8 mouse cellular contexts compared by ENCODE assay signal in genomic region chr11:3503755-3504693, GRCm38 (mm10). TPM values are rescaled to one million over a fixed set of nuclear protein-coding genes. Genes with fewer than 3 reads are reported as not detected.
DNase-seq lines count a peak whose midpoint lies in the region; ATAC-seq and TF ChIP-seq lines count a peak whose summit lies in the region.

No protein-coding gene starts in this region.

- no peaks in the 10 kb centered on the region for H3K9me3 ChIP-seq in kidney, embryonic 14.5 days (ENCODE audit: control insufficient read depth, low read length)
- no peaks in the 10 kb centered on the region for H3K9me3 ChIP-seq in intestine, postnatal 0 days (ENCODE audit: control insufficient read depth)

- H3K27ac ChIP-seq in kidney, embryonic 14.5 days (ENCODE audit: low read depth, low read length): no peak overlapping the region
- peak overlapping the region; percentile 12; the same call in 1 of the 2 replicates for H3K27ac ChIP-seq in bone marrow, adult 2 months (ENCODE audit: control insufficient read depth, insufficient read depth, low read depth, low read length, poor library complexity)
- peak overlapping the region; percentile 46 for H3K27ac ChIP-seq in intestine, postnatal 0 days (ENCODE audit: low read depth, low read length)

- DNase-seq in cerebellum, adult 9-11 months: peak; percentile 64
- DNase-seq in cerebellum, postnatal 14 days: no peak
- DNase-seq in kidney, postnatal 10 days: no peak
- DNase-seq in thymus, adult 18-20 months: no peak

- no peak for TF ChIP-seq POLR2A in bone marrow, adult 2 months (IDR thresholded peaks at IDR 0.05; ENCODE audit: borderline replicate concordance, control insufficient read depth, low read depth, low read length)

- H3K4me3 ChIP-seq in kidney, embryonic 14.5 days (ENCODE audit: low read length): no peak overlapping the region
- H3K4me3 ChIP-seq in bone marrow, adult 2 months (replicated peaks; ENCODE audit: control insufficient read depth, low read depth, low read length): peak overlapping the region; percentile 59
- peak overlapping the region; percentile 46 for H3K4me3 ChIP-seq in intestine, postnatal 0 days (ENCODE audit: low read depth, low read length)

- no peak for ATAC-seq in kidney, embryonic 14.5 days (ENCODE audit: low FRiP score, low TSS enrichment)
- ATAC-seq in intestine, postnatal 0 days: 0 out of 2 replicates have a peak, but pooled peaks have one; percentile 2
- ATAC-seq in monocyte, adult 5-6 weeks (replicated peaks; ENCODE audit: insufficient number of reproducible peaks, low FRiP score, low TSS enrichment, poor library complexity, severe bottlenecking): no peak

- H3K27me3 ChIP-seq in kidney, embryonic 14.5 days (ENCODE audit: control insufficient read depth, insufficient read depth, low read length): no peaks in the 10 kb centered on the region
- H3K27me3 ChIP-seq in intestine, postnatal 0 days (replicated peaks; ENCODE audit: control insufficient read depth, insufficient read depth, low read length): no peaks in the 10 kb centered on the region

- 0 out of 2 replicates have a peak overlapping the region, but pooled peaks have one; percentile 1 for H3K4me2 ChIP-seq in kidney, embryonic 14.5 days (replicated peaks; ENCODE audit: low read depth, low read length)
- H3K4me2 ChIP-seq in intestine, postnatal 0 days (replicated peaks; ENCODE audit: low read depth): peak overlapping the region; percentile 76

- TF ChIP-seq CTCF in bone marrow, adult 2 months (IDR thresholded peaks at IDR 0.05; ENCODE audit: control insufficient read depth, insufficient read depth, low read length): no peak
- no peak for TF ChIP-seq CTCF in intestine, postnatal 0 days (IDR thresholded peaks at IDR 0.05; ENCODE audit: low read depth)

- H3K9ac ChIP-seq in kidney, embryonic 14.5 days (ENCODE audit: low read depth, low read length): no peak overlapping the region
- peak overlapping the region; percentile 57 for H3K9ac ChIP-seq in intestine, postnatal 0 days (ENCODE audit: low read depth, low read length)

- no peaks in the 10 kb centered on the region for H3K4me1 ChIP-seq in kidney, embryonic 14.5 days (ENCODE audit: control insufficient read depth, insufficient read depth, low read length)
- peaks cover 1% of the 10 kb centered on the region for H3K4me1 ChIP-seq in bone marrow, adult 2 months (ENCODE audit: control insufficient read depth, insufficient read depth, low read length)
- peaks cover 6% of the 10 kb centered on the region; the same call in 1 of the 2 replicates for H3K4me1 ChIP-seq in intestine, postnatal 0 days (replicated peaks; ENCODE audit: control insufficient read depth, insufficient read depth, low read length)

- H3K36me3 ChIP-seq in kidney, embryonic 14.5 days (ENCODE audit: control insufficient read depth, insufficient read depth, low read length): no peaks in the 10 kb centered on the region
- 0 out of 2 replicates have a peak, but pooled peaks cover 11% of the 10 kb centered on the region for H3K36me3 ChIP-seq in intestine, postnatal 0 days (ENCODE audit: control insufficient read depth, insufficient read depth)

- WGBS in kidney, embryonic 14.5 days: 62% methylated on average over 11 of the region's 11 CpGs
- whole genome bisulfite sequencing in bone marrow, adult 2 months: 72% methylated on average over 11 of the region's 11 CpGs
- 34% methylated on average over 11 of the region's 11 CpGs for WGBS in intestine, postnatal 0 days

RNA-seq across cellular contexts. Expression of gene Inpp5j, which starts 0.6 kb away (rescaled TPM):
- polyA plus RNA-seq in kidney, embryonic 14.5 days (2014; fragmentation: Nextera tagmentation; extraction: Ambion mirVana): 0.40 and 0.61 TPM in 2 replicates
- 1.2 and 3.3 TPM in 2 replicates for polyA plus RNA-seq in bone marrow, adult 2 months (2011; ENCODE audit: insufficient read depth, insufficient read length, low replicate concordance, missing spikeins)
- polyA plus RNA-seq in intestine, postnatal 0 days (2015; fragmentation: Nextera tagmentation; extraction: Ambion mirVana): 6.8 and 6.9 TPM in 2 replicates
- total RNA-seq in monocyte, adult 5-6 weeks (2017): 0.68 to 5.5 TPM (median 2.3 TPM) in 3 replicates

RNA-seq across cellular contexts. Expression of gene Selenom, which starts 10.5 kb away (rescaled TPM):
- polyA plus RNA-seq in kidney, embryonic 14.5 days (2014; fragmentation: Nextera tagmentation; extraction: Ambion mirVana): 82.1 and 107 TPM in 2 replicates
- 8.0 and 23.9 TPM in 2 replicates for polyA plus RNA-seq in bone marrow, adult 2 months (2011; ENCODE audit: insufficient read depth, insufficient read length, low replicate concordance, missing spikeins)
- 283 and 284 TPM in 2 replicates for polyA plus RNA-seq in intestine, postnatal 0 days (2015; fragmentation: Nextera tagmentation; extraction: Ambion mirVana)
- 3.0 to 22.8 TPM (median 7.5 TPM) in 3 replicates for total RNA-seq in monocyte, adult 5-6 weeks (2017)

RNA-seq across cellular contexts. Expression of gene Pla2g3, which starts 15.9 kb away (rescaled TPM):
- polyA plus RNA-seq in kidney, embryonic 14.5 days (2014; fragmentation: Nextera tagmentation; extraction: Ambion mirVana): 0.39 and 0.77 TPM in 2 replicates
- 0.38 TPM in 1 of 2 replicates, not detected in the other for polyA plus RNA-seq in bone marrow, adult 2 months (2011; ENCODE audit: insufficient read depth, insufficient read length, low replicate concordance, missing spikeins)
- 0.17 and 0.30 TPM in 2 replicates for polyA plus RNA-seq in intestine, postnatal 0 days (2015; fragmentation: Nextera tagmentation; extraction: Ambion mirVana)
- 0.29 to 3.8 TPM in 2 of 3 replicates, not detected in the other for total RNA-seq in monocyte, adult 5-6 weeks (2017)

RNA-seq across cellular contexts. Expression of gene Smtn, which starts 36.4 kb away (rescaled TPM):
- polyA plus RNA-seq in kidney, embryonic 14.5 days (2014; fragmentation: Nextera tagmentation; extraction: Ambion mirVana): 51.8 and 70.7 TPM in 2 replicates
- 28.9 and 54.7 TPM in 2 replicates for polyA plus RNA-seq in bone marrow, adult 2 months (2011; ENCODE audit: insufficient read depth, insufficient read length, low replicate concordance, missing spikeins)
- 75.1 and 82.9 TPM in 2 replicates for polyA plus RNA-seq in intestine, postnatal 0 days (2015; fragmentation: Nextera tagmentation; extraction: Ambion mirVana)
- 1.4 to 6.2 TPM (median 2.6 TPM) in 3 replicates for total RNA-seq in monocyte, adult 5-6 weeks (2017)

RNA-seq across cellular contexts. Expression of gene Rnf185, which starts 51.9 kb away (rescaled TPM):
- 23.6 and 45.2 TPM in 2 replicates for polyA plus RNA-seq in kidney, embryonic 14.5 days (2014; fragmentation: Nextera tagmentation; extraction: Ambion mirVana)
- polyA plus RNA-seq in bone marrow, adult 2 months (2011; ENCODE audit: insufficient read depth, insufficient read length, low replicate concordance, missing spikeins): 5.9 and 9.2 TPM in 2 replicates
- polyA plus RNA-seq in intestine, postnatal 0 days (2015; fragmentation: Nextera tagmentation; extraction: Ambion mirVana): 31.1 and 32.0 TPM in 2 replicates
- total RNA-seq in monocyte, adult 5-6 weeks (2017): 14.4 to 15.7 TPM (median 14.5 TPM) in 3 replicates
